Mouse (Mus musculus) E14TG2a.4 (cell line): ENCODE results near the gene Ephb4.

Experiments used
- H3K27me3 ChIP-seq: 2 replicates; pipeline ENCODE4 v1.6.1; 2014; ENCODE audit warnings: low read length, control low read depth; ENCODE audit not compliant: insufficient read depth
- H3K36me3 ChIP-seq: 2 replicates; pipeline ENCODE4 v1.6.1; 2014; ENCODE audit warnings: low read length, control low read depth; ENCODE audit not compliant: insufficient read depth
- H3K4me1 ChIP-seq: replicated peaks from 2 replicates; pipeline ENCODE4 v1.6.1; 2014; ENCODE audit warnings: low read depth, low read length, control low read depth
- H3K4me3 ChIP-seq: replicated peaks from 2 replicates; pipeline ENCODE4 v1.5.1; 2014; ENCODE audit warnings: mild to moderate bottlenecking, low read length
- H3K9me3 ChIP-seq: 2 replicates; pipeline ENCODE4 v1.6.1; 2014; ENCODE audit warnings: low read length, control low read depth
- CTCF ChIP-seq: conservative IDR thresholded peaks from 2 replicates; pipeline ENCODE4 v1.5.1; 2014; ENCODE audit warnings: low read length
- NANOG ChIP-seq: IDR thresholded peaks from 2 replicates; pipeline ENCODE4 v1.6.1; 2014; ENCODE audit warnings: borderline replicate concordance, low read length, mixed read lengths
- POU5F1 ChIP-seq: IDR thresholded peaks from 2 replicates; pipeline ENCODE4 v1.6.1; 2014; ENCODE audit warnings: low read length, borderline replicate concordance

Ephb4 gene

GRCm38 (mm10) chr5:137330910-137331309 lies 19.0 kb upstream of the Ephb4 start:
- Histone ChIP-seq H3K27me3 (no peaks in the 10 kb centered on the region), H3K36me3 (peaks cover 30% of the 10 kb centered on the region), H3K9me3 (no peaks in the 10 kb centered on the region), H3K4me3 (no peak overlapping the region), H3K4me1 (peaks cover 28% of the 10 kb centered on the region)
- TF ChIP-seq POU5F1 (no peak), NANOG (no peak), CTCF (no peak)

DNA sequence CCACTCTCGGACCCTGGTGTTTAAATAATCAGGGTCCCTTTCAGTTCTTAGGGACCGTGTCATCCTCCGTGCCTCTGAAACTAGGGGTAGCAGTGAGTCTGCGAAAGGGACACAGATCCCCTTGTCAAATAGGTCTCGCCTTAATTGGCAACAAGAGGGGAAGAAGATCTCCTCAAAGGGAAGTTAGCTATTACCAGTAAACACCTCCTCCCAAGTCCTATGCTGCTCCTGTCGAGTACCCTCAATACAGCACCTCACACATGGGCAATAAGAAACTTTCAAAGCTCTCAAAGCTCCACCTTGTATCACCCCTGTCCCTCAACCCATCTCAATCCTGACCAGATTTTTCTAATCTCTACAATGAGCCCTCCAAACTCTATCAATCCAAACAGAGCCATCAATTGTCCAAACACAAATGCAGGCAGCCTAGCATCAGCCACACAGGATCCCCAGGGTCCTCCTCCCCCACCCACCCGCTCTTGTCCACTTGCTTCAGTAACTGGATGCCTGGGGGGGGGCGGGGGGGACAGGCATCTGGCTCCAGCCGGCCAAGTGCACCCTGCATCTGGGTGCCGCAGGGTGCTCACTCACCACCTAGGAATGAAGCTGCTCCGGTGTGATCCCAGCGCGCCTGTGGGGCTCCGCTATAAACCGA lies 16.9 kb upstream of the Ephb4 start:
- TF ChIP-seq POU5F1: no peak
- no peak for TF ChIP-seq NANOG
- no peak for TF ChIP-seq CTCF

GRCm38 (mm10) chr5:137333512-137334174 lies 16.3 kb upstream of the Ephb4 start, which contains the start of gene Slc12a9:
Gene Slc12a9 (minus strand): TSS chr5:137333597.
- Histone ChIP-seq H3K27me3 (no peaks in the 10 kb centered on the region), H3K4me3 (peak within 1 kb of the TSS; percentile 94), H3K36me3 (peaks cover 8% of the 10 kb centered on the region), H3K9me3 (no peaks in the 10 kb centered on the region), H3K4me1 (peaks cover 52% of the 10 kb centered on the region)
- TF ChIP-seq POU5F1: no peak
- TF ChIP-seq CTCF: peak; percentile 63
- no peak for TF ChIP-seq NANOG

More for the DNA sequence above, 16.9 kb upstream of the Ephb4 start:
- Histone ChIP-seq H3K36me3 (peaks cover 15% of the 10 kb centered on the region), H3K9me3 (no peaks in the 10 kb centered on the region), H3K4me3 (peak overlapping the region; percentile 94), H3K4me1 (peaks cover 49% of the 10 kb centered on the region), H3K27me3 (no peaks in the 10 kb centered on the region)

DNA sequence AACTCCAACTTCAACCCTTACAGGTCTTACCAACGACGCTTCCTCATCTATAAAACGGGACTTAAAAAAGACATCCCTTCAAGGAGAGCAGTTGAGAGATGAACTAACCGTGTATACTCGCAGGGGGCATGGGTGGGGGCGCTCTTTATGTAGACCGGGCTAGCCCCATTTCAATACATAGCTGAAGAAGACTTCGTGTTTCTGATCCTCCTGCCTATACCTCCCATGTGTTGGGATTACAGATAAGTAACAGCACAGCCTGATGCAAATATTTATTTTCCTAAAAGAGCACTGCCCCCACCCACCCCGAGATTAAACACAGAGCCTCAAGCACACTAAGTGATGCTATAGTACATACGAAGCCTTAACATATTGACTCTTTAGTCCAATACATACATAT lies 15.6 kb upstream of the Ephb4 start:
- peak overlapping the region; percentile 94 for H3K4me3 ChIP-seq
- no peak for TF ChIP-seq NANOG
- no peak for TF ChIP-seq CTCF
- no peak for TF ChIP-seq POU5F1
- H3K36me3 ChIP-seq: peaks cover 7% of the 10 kb centered on the region
- H3K4me1 ChIP-seq: peaks cover 58% of the 10 kb centered on the region
- H3K27me3 ChIP-seq: no peaks in the 10 kb centered on the region
- no peaks in the 10 kb centered on the region for H3K9me3 ChIP-seq

DNA sequence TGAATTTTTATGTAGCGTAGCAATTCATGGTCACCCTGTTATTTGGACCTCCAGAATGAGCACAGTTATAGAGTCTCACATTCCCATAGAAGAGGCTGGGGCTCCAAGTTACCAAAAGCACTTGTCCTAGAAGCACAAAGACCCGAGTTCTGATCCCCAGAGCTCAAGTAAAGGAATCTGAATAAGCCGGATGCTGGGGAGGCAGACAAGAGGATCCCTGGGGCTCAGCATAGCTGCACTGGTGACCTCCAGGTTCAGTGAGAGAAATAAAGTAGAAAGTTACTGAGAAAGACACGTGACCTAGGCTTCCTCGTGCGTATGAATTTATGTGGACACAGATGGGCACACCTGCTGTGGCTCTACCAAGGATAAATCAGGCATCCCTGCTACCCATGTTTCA lies 14.8 kb upstream of the Ephb4 start:
- no peaks in the 10 kb centered on the region for H3K27me3 ChIP-seq
- H3K4me3 ChIP-seq: peak overlapping the region; percentile 94; the same call in 1 of the 2 replicates
- no peaks in the 10 kb centered on the region for H3K9me3 ChIP-seq
- peaks cover 66% of the 10 kb centered on the region for H3K4me1 ChIP-seq
- TF ChIP-seq NANOG (no peak), POU5F1 (no peak), CTCF (no peak)
- peaks cover 7% of the 10 kb centered on the region for H3K36me3 ChIP-seq

GRCm38 (mm10) chr5:137337190-137337589 lies 12.7 kb upstream of the Ephb4 start:
- Histone ChIP-seq H3K4me3 (peak overlapping the region; percentile 71), H3K27me3 (no peaks in the 10 kb centered on the region), H3K9me3 (no peaks in the 10 kb centered on the region), H3K4me1 (peaks cover 80% of the 10 kb centered on the region), H3K36me3 (no peaks in the 10 kb centered on the region)
- TF ChIP-seq POU5F1 (no peak), CTCF (no peak), NANOG (peak; percentile 59; the same call in 1 of the 2 replicates)

- peak overlapping the region; percentile 71 for H3K4me3 ChIP-seq
- H3K36me3 ChIP-seq: no peaks in the 10 kb centered on the region
- peaks cover 69% of the 10 kb centered on the region for H3K4me1 ChIP-seq
- H3K9me3 ChIP-seq: no peaks in the 10 kb centered on the region
- TF ChIP-seq POU5F1 (no peak), NANOG (no peak), CTCF (no peak)
- no peaks in the 10 kb centered on the region for H3K27me3 ChIP-seq
These were observed 11.7 kb upstream of the Ephb4 start for GRCm38 (mm10) chr5:137338256-137338655.

GRCm38 (mm10) chr5:137338663-137339289 lies 11.1 kb upstream of the Ephb4 start:
- Histone ChIP-seq H3K4me3 (peak overlapping the region; percentile 71), H3K36me3 (no peaks in the 10 kb centered on the region), H3K9me3 (no peaks in the 10 kb centered on the region), H3K4me1 (peaks cover 72% of the 10 kb centered on the region), H3K27me3 (no peaks in the 10 kb centered on the region)
- TF ChIP-seq CTCF (no peak), NANOG (no peak), POU5F1 (no peak)
